In genomic region chr1:170501556-170501955, GRCm38 (mm10) we compare ENCODE assay signal across 22 mouse cellular contexts.
DNase-seq lines count a peak whose midpoint lies in the region; ATAC-seq and TF ChIP-seq lines count a peak whose summit lies in the region.
"Had no signal": no experiment of that assay in that cellular context is flagged by ENCODE, and none has a peak within 500 bp of the region (broad histone marks: within the 10 kb centered on the region; RNA-seq: fewer than 3 reads in every experiment).

No protein-coding gene starts in this region.

- H3K27me3 ChIP-seq in forebrain, embryonic 10.5 days (ENCODE audit: poor library complexity, severe bottlenecking): no peaks in the 10 kb centered on the region
- H3K27me3 ChIP-seq in forebrain, embryonic 15.5 days: no peaks in the 10 kb centered on the region
- no peaks in the 10 kb centered on the region for H3K27me3 ChIP-seq in liver, adult 2 months (ENCODE audit: control insufficient read depth, insufficient read depth, low read length)
- H3K27me3 ChIP-seq in liver, embryonic 11.5 days (replicated peaks; ENCODE audit: control insufficient read depth, insufficient read depth, low read length): no peaks in the 10 kb centered on the region; the same call in 1 of the 2 replicates
- H3K27me3 ChIP-seq in heart, embryonic 13.5 days (replicated peaks): no peaks in the 10 kb centered on the region
- no peaks in the 10 kb centered on the region for H3K27me3 ChIP-seq in liver, postnatal 0 days (ENCODE audit: insufficient read depth, low read length)
- H3K27me3 ChIP-seq: forebrain, embryonic 12.5 days; hindbrain, embryonic 13.5 days; lung, embryonic 15.5 days; midbrain, embryonic 15.5 days; stomach, embryonic 15.5 days had no signal

- no peaks in the 10 kb centered on the region for H3K9me3 ChIP-seq in forebrain, embryonic 10.5 days
- no peaks in the 10 kb centered on the region for H3K9me3 ChIP-seq in forebrain, embryonic 15.5 days
- no peaks in the 10 kb centered on the region for H3K9me3 ChIP-seq in liver, embryonic 11.5 days (ENCODE audit: control insufficient read depth, low read length)
- H3K9me3 ChIP-seq in heart, embryonic 13.5 days: no peaks in the 10 kb centered on the region
- H3K9me3 ChIP-seq in liver, postnatal 0 days (ENCODE audit: low read length): no peaks in the 10 kb centered on the region
- H3K9me3 ChIP-seq: forebrain, embryonic 12.5 days; hindbrain, embryonic 13.5 days; lung, embryonic 15.5 days; midbrain, embryonic 15.5 days; stomach, embryonic 15.5 days had no signal

- ATAC-seq in forebrain, embryonic 15.5 days (replicated peaks): no peak
- no peak for ATAC-seq in liver, embryonic 11.5 days (replicated peaks; ENCODE audit: low FRiP score)
- ATAC-seq in heart, embryonic 13.5 days (ENCODE audit: extremely low read depth, insufficient number of reproducible peaks, low FRiP score, low TSS enrichment): no peak; the same call in 1 of the 2 replicates
- ATAC-seq in liver, postnatal 0 days: peak; percentile 59
- ATAC-seq in monocyte, adult 5-6 weeks (replicated peaks; ENCODE audit: insufficient number of reproducible peaks, low FRiP score, low TSS enrichment, poor library complexity, severe bottlenecking): no peak
- ATAC-seq: activated CD4-positive, CD25-positive, alpha-beta regulatory T cell, adult 4 months; inflammation-experienced regulatory T-cells, adult 6 months; midbrain, embryonic 15.5 days had no signal

- no peak overlapping the region for H3K9ac ChIP-seq in forebrain, embryonic 15.5 days (replicated peaks)
- H3K9ac ChIP-seq in liver, adult 2 months (ENCODE audit: low read depth, low read length): no peak overlapping the region
- no peak overlapping the region for H3K9ac ChIP-seq in liver, embryonic 11.5 days (ENCODE audit: low read depth, low read length)
- no peak overlapping the region for H3K9ac ChIP-seq in heart, embryonic 13.5 days
- no peak overlapping the region for H3K9ac ChIP-seq in liver, postnatal 0 days (replicated peaks)
- H3K9ac ChIP-seq: forebrain, embryonic 12.5 days; hindbrain, embryonic 13.5 days; lung, embryonic 15.5 days; midbrain, embryonic 15.5 days; stomach, embryonic 15.5 days had no signal

- H3K36me3 ChIP-seq in forebrain, embryonic 10.5 days (replicated peaks): no peaks in the 10 kb centered on the region
- H3K36me3 ChIP-seq in forebrain, embryonic 15.5 days: no peaks in the 10 kb centered on the region
- no peaks in the 10 kb centered on the region for H3K36me3 ChIP-seq in liver, adult 2 months (ENCODE audit: control insufficient read depth, insufficient read depth, low read length)
- H3K36me3 ChIP-seq in liver, embryonic 11.5 days (ENCODE audit: control insufficient read depth, insufficient read depth, low read length): no peaks in the 10 kb centered on the region
- H3K36me3 ChIP-seq in heart, embryonic 13.5 days: no peaks in the 10 kb centered on the region
- no peaks in the 10 kb centered on the region for H3K36me3 ChIP-seq in liver, postnatal 0 days (replicated peaks; ENCODE audit: insufficient read depth, low read length)
- H3K36me3 ChIP-seq: forebrain, embryonic 12.5 days; hindbrain, embryonic 13.5 days; lung, embryonic 15.5 days; midbrain, embryonic 15.5 days; stomach, embryonic 15.5 days had no signal

- TF ChIP-seq CTCF in liver, adult 2 months (IDR thresholded peaks at IDR 0.05; ENCODE audit: low read depth, low read length): no peak
- no peak for TF ChIP-seq CTCF in liver, postnatal 0 days (IDR thresholded peaks at IDR 0.05; ENCODE audit: low read depth)

- peak overlapping the region; percentile 21; the same call in 1 of the 2 replicates for H3K27ac ChIP-seq in forebrain, embryonic 10.5 days
- no peak overlapping the region for H3K27ac ChIP-seq in forebrain, embryonic 15.5 days (replicated peaks)
- H3K27ac ChIP-seq in liver, adult 2 months (replicated peaks; ENCODE audit: insufficient read depth, low read depth, low read length): no peak overlapping the region
- H3K27ac ChIP-seq in liver, embryonic 11.5 days (ENCODE audit: low read depth, low read length): no peak overlapping the region
- H3K27ac ChIP-seq in heart, embryonic 13.5 days (replicated peaks): peak overlapping the region; percentile 78
- H3K27ac ChIP-seq in liver, postnatal 0 days (ENCODE audit: low read depth): peak overlapping the region; percentile 44
- H3K27ac ChIP-seq: forebrain, embryonic 12.5 days; hindbrain, embryonic 13.5 days; kidney, postnatal 0 days; left cerebral cortex, adult 2 months; lung, embryonic 15.5 days; midbrain, embryonic 15.5 days; stomach, embryonic 15.5 days had no signal

- H3K79me2 ChIP-seq in liver, adult 2 months (ENCODE audit: control insufficient read depth, insufficient read depth, low read length): peaks cover 19% of the 10 kb centered on the region; the same call in 1 of the 2 replicates

- TF ChIP-seq POLR2A in liver, adult 2 months (IDR thresholded peaks at IDR 0.05; ENCODE audit: extremely low read depth, insufficient read depth, low read length): no peak

- DNase-seq in forebrain, embryonic 10.5 days (ENCODE audit: extremely low spot score, low spot score): no peak
- DNase-seq in liver, adult 2 months (ENCODE audit: extremely low read depth, low read depth, low spot score): peak; percentile 75
- DNase-seq in liver, embryonic 11.5 days (ENCODE audit: low spot score): no peak
- no peak for DNase-seq in liver, postnatal 0 days
- DNase-seq: adrenal gland, adult 8-10 months; cerebellum, adult 18-20 months; cerebellum, postnatal 14 days; kidney, adult 18-20 months; lung, postnatal 36 days; thymus, postnatal 36 days had no signal

- no peak overlapping the region for H3K4me2 ChIP-seq in forebrain, embryonic 15.5 days (replicated peaks)
- H3K4me2 ChIP-seq in liver, embryonic 11.5 days: no peak overlapping the region
- H3K4me2 ChIP-seq in heart, embryonic 13.5 days: 0 out of 2 replicates have a peak overlapping the region, but pooled peaks have one; percentile 3
- H3K4me2 ChIP-seq in liver, postnatal 0 days (ENCODE audit: low read depth, low read length): no peak overlapping the region
- H3K4me2 ChIP-seq: forebrain, embryonic 12.5 days; hindbrain, embryonic 13.5 days; lung, embryonic 15.5 days; midbrain, embryonic 15.5 days; stomach, embryonic 15.5 days had no signal

- peaks cover 51% of the 10 kb centered on the region for H3K4me1 ChIP-seq in forebrain, embryonic 10.5 days
- H3K4me1 ChIP-seq in forebrain, embryonic 15.5 days: peaks cover 29% of the 10 kb centered on the region
- H3K4me1 ChIP-seq in liver, adult 2 months (ENCODE audit: control insufficient read depth, insufficient read depth, low read length): peaks cover 13% of the 10 kb centered on the region
- no peaks in the 10 kb centered on the region; the same call in 1 of the 2 replicates for H3K4me1 ChIP-seq in liver, embryonic 11.5 days (replicated peaks; ENCODE audit: control insufficient read depth, insufficient read depth, low read length)
- peaks cover 91% of the 10 kb centered on the region for H3K4me1 ChIP-seq in heart, embryonic 13.5 days
- peaks cover 34% of the 10 kb centered on the region for H3K4me1 ChIP-seq in liver, postnatal 0 days (ENCODE audit: insufficient read depth)

- no peak for TF ChIP-seq EP300 in liver, postnatal 0 days (IDR thresholded peaks at IDR 0.05; ENCODE audit: low read depth)

- H3K4me3 ChIP-seq in forebrain, embryonic 10.5 days: no peak overlapping the region
- H3K4me3 ChIP-seq in forebrain, embryonic 15.5 days: no peak overlapping the region
- H3K4me3 ChIP-seq in liver, adult 2 months (ENCODE audit: insufficient read depth, low read depth, low read length): no peak overlapping the region
- H3K4me3 ChIP-seq in liver, embryonic 11.5 days (ENCODE audit: low read depth, low read length): no peak overlapping the region
- no peak overlapping the region for H3K4me3 ChIP-seq in heart, embryonic 13.5 days
- H3K4me3 ChIP-seq in liver, postnatal 0 days (ENCODE audit: low read depth, low read length): no peak overlapping the region
- H3K4me3 ChIP-seq: forebrain, embryonic 12.5 days; hindbrain, embryonic 13.5 days; left cerebral cortex, adult 2 months; lung, embryonic 15.5 days; midbrain, embryonic 15.5 days; stomach, embryonic 15.5 days had no signal

- WGBS in forebrain, embryonic 10.5 days: 70% methylated on average over 7 of the region's 7 CpGs
- 95% methylated on average over 7 of the region's 7 CpGs for WGBS in forebrain, embryonic 15.5 days
- 25% methylated on average over 7 of the region's 7 CpGs for WGBS in liver, adult 2 months
- WGBS in liver, embryonic 11.5 days: 80% methylated on average over 7 of the region's 7 CpGs
- 44% methylated on average over 7 of the region's 7 CpGs for whole genome bisulfite sequencing in heart, embryonic 13.5 days
- 55% methylated on average over 7 of the region's 7 CpGs for WGBS in liver, postnatal 0 days (ENCODE audit: insufficient replicate concordance)

Comparison
In these comparisons a context has a peak if more than half of its experiments do, and no peak if none do; other contexts are left out.
1. H3K27ac ChIP-seq: peak in forebrain, embryonic 10.5 days (single experiment), heart, embryonic 13.5 days (single experiment) and liver, postnatal 0 days (single experiment); none in forebrain, embryonic 15.5 days (single experiment), liver, adult 2 months (single experiment) and liver, embryonic 11.5 days (single experiment).